Mouse (Mus musculus) embryo, embryonic 11.5 days (tissue): ENCODE results near the gene Stbd1.
A peak's percentile ranks its signal among the peaks of the same experiment; 100 is the strongest.

Experiments used
- DNase-seq: peaks from one replicate; pipeline ENCODE4 v3.0.0-alpha.2; 2012; ENCODE audit warnings: low read depth, low spot score

Gene Stbd1

DNA sequence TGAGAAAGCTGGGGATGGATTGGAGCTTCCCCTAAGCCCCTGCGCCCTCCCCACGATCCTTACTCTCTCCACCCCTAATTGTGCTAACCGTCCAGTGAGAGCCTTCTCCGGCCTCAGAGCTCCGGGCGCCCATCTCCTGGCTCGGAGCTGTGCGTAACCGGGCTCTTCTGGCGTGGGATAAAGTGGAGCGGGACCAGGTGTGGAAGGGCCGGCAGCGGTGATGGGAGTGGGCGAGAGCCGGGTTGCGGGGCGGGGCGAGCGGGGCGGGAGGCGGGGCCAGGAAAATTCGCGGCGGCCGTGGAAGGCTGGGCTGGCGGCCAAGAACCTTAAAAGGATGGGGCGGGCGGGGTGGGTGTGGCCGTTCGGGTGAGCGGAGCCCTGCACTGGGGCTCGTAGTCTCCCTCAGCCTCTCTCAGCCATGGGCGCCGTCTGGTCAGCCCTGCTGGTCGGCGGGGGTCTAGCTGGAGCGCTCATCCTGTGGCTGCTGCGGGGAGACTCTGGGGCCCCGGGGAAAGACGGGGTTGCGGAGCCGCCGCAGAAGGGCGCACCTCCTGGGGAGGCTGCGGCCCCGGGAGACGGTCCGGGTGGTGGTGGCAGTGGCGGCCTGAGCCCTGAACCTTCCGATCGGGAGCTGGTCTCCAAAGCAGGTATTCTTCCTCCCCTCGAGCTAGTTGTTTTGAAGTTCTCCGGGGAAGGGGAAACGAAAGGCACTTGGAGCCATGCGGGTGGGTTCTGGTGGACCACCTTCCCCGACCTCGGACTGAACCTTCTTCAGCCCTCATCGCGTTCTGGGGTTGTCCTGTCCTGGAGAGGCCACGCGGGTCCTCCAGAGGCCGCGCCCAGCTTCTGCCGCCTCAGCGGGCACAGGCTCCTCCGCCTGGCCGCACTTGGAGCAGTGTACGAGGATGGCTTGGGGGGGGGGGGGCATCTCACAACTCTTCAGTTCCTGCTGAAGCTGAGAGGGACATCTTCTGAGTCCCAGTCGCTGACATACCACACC is at the start of gene Stbd1:
Stbd1 (plus strand) TSS at position 351 of the 1,000 bp plus-strand sequence.
- DNase-seq: peak; percentile 66

DNA sequence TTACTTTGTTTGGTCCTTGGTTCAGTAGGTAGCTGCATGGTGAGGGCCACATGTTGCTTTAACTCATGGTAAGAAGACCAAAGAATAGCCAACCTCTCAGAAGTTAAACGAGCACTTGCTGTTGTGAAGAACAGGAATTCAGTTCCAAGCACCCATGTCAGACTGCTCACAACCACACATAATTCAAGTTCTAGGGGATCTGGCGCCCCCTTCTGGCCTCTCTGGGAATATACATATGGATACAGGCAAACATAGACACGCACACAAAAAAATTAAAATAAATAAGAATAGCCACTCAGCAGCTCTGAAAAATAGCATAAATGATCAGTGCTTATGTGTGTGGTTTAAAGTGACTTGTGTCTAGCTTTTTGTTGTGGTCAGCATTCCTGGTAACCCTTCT is 48.9 kb upstream of the Stbd1 start:
- DNase-seq: no peak

DNA sequence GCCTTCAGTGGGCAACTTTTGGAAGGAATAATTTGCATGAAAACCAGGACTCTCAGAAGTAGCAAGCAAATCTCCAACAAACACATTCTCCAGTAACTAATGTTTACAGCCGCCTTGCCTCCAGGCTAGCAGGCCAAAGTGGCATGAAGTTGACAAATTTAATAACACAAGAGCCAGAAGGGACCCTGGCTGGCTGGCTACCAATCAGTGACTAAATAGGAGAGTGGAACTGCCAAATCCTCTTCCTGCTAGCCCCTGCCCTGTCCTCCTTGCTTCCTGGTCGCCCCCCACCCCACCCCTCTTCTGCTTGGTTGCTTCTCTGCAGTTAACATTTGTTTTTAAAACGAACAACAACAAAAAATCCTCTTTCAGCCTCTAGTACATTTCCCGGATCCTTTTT is 48.4 kb upstream of the Stbd1 start:
- DNase-seq: no peak

DNA sequence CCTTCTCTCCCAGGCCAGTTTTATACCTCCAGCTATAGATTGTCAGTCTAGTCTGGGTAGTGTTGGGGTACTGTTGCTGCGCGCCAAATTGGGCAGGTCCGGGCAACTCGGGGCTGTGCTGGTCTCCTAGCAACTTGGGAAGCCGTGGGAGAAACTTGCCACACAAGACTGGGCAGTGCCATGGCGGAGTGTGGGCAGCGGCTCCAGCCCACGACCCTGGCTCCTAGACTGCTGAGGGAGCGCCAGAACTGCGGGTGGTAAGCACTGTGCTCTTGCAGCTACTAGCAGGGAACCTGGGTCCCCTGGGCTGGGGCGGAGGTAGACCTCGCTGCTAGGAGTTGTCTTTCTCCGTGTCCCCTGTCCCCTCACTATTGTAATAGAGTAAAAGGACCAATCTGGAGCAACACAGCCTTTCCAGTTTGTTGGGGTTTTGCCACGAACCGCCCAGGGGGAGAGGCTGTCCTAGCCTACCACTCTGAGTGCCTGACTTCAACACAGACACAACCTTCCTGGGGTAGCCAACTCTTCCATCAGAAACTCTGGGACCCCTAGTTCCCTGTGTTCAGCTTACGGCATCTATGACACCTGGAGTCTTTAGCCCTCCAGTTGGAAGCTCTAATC is 47.8 kb upstream of the Stbd1 start, which contains the start of gene Fam47e:
Fam47e (plus strand) TSS at position 179 of the 621 bp plus-strand sequence.
- no peak for DNase-seq

DNA sequence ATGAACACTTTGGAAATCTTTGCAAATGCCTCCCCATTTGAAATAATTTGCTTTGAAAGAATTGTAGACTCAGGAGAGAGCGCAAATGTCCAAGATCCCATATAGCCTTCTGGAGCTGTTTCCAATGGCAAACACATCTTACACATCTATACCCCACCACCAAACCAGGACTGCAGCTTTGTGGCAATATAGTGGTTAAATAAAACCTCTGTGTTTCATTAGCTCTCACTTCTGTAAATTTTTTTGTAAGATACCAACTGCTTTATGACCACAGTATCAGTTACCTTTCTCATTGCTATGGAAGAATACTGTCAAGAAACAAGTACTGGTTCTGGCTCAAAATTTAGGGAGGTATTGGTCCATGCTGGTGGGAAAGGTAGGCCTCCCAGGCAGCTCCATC is 46.9 kb upstream of the Stbd1 start:
- DNase-seq: no peak

DNA sequence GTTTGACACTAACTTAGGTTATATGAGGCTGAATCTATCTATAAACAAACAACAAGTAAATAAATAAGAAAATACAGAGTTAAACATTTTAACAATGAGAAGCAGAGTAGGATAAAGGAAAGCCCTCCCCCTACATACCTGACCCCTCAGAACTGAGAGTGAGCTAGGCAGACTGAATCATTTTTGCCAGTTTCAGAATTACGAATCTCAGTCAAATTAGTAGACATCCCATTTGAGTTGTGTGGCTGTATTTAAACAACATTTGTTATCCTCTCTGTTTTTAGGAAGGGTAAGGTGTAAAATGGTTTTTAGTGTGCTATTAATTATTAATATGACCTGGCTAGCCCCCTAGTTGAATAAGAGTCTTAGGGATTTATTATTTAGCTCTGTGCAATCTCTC is 45.3 kb upstream of the Stbd1 start:
- no peak for DNase-seq

DNA sequence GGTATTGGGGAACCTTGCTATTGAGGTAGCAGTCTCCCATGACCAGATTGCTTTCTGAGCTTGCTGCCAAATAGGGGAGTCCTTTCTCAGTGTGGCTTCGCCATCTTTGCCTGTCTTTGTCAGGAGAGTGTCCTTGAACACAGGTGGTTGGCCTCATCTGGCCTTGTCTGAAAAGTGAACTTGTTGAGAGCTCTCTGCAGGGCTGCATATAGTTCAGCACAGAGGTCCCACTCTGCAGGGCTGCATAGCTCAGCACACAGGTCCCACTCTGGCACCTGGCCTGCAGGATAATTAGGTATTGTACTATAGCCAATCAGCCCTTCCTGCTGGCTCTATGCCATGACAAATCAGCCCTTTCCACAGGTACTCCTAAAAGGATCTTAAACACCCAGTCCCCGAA is 42.6 kb upstream of the Stbd1 start:
- no peak for DNase-seq

DNA sequence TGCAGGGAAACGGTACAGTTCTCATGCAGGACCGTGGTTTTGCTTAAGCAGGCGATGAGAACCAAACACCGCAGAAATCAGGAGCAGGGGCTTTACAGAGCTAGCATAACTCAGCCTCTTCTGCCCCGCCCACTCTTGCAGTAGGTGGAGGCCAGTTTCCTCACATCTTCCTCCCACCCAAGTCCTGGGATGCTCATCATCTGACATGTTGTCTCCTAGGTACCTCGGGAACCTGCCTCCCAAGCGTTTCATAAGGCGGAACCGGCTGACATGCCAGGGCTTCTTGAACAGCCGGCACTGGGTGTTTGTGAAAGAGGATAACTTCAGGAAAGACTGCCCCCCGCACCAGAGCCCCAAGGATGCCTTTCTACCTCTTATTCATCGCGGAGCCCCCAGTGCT is 40.8 kb upstream of the Stbd1 start:
- DNase-seq: no peak

DNA sequence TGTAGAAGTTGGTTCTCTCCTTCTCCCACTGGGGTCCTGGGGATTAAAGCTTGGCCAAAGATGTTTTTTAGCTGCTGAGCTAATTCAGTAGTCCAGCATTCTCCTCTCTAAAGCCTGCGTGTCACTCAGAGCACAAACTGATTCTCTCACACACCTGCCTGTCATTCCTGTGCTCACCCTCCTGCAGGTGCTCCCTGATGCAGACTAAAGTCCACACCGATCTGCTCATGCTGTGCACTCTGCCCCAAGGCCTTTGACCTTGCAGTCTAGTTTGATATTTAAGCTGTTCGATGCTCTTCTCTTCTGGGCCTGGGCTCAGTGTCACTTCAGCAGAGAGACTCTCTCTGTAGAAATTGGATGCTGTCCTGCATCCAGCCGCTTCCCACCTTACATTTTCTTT is 31.6 kb upstream of the Stbd1 start:
- DNase-seq: no peak

DNA sequence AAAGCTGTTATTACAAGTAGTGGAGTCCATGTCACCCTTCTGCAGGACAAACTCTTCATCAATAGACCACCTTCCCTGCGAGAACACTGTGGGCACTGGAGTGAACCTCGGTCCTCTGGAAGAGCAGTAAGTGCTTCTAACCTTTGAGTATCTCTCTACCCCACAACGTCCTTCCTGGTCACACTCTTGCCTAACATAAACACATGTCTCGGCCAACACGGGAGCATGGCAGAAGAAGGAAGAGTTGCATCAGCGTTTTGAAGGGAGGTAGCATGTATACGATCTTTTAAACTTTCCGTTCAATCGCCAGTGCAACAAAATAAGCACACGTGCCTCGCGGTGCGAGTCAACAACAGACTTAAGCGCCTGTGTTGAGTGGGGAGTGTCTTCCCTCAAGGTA is 23.3 kb upstream of the Stbd1 start:
- no peak for DNase-seq

DNA sequence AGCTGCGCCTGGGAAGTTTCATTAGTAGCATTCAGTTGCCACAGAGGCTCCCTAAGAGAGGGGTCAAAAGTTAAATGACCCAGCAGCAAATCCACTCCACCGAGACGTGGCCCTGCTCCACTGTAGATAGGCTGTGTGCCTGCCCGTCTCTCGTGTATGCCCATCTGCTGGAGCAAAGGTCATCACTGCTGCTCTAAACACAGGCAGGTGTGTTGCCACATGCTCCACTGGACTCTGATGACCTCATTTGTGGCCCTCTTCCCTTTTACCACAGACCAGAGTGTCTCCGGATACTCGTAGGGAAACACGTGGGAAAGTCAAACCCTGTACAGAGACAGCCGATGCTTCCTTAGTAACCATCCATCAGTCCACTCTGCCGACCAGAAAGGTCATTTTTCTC is 16.9 kb upstream of the Stbd1 start:
- DNase-seq: no peak

DNA sequence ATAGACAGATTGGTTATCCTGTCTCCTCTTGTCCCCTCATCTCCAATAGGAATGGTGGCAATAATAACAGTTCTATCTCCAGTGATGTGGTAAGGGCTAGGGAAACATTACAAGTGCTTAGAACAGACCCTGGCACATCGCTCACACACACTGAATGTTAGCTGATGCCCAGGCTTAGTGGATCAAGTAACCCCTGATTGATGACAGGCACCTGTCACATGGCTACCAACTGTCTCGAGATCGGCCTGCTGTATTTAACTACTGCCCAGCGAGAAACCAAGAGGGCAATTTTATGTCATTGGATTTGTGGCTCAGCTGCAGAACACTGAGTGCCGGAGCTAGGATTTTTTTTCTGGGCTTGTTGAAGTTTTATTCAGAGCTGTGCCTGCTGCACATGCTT is 7.8 kb upstream of the Stbd1 start:
- no peak for DNase-seq

DNA sequence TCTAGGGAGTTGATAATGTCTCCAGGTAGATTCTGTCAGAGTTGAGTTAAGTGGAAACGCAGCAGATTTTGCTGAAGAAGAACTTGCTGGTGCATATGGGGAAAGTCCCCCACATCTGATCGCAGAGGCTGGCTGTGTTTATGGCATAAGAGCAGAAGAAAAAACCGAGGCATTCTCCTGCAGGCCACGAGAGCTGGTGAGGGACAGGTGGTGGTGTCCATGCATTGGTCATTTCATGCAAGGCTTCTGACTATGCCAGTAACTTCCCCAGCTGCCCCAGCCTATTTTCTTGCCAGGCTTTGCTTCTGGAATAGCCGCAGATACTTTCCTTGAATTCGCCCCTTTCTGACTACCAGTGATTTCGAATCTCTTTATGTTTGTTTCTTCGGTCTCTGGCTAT is 6.0 kb upstream of the Stbd1 start:
- no peak for DNase-seq

DNA sequence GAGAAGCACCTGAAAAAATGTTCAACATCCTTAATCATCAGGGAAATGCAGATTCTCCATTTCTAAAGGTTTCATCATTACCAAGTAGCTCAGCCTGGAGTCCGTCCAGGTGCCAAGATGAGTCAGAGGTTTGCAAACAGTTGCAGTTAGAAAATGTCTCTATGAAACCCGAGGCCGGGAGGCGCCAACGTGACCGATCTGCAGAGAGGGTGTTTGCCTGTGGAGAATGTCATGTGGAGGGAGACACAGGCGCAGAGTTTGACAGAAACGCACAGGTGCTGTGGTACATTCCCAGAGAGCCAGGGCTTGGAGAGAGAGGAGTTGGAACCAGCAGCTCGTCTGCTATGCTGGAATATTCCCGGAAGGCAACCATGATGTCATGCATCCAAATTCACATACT is 3.8 kb upstream of the Stbd1 start:
- DNase-seq: no peak

DNA sequence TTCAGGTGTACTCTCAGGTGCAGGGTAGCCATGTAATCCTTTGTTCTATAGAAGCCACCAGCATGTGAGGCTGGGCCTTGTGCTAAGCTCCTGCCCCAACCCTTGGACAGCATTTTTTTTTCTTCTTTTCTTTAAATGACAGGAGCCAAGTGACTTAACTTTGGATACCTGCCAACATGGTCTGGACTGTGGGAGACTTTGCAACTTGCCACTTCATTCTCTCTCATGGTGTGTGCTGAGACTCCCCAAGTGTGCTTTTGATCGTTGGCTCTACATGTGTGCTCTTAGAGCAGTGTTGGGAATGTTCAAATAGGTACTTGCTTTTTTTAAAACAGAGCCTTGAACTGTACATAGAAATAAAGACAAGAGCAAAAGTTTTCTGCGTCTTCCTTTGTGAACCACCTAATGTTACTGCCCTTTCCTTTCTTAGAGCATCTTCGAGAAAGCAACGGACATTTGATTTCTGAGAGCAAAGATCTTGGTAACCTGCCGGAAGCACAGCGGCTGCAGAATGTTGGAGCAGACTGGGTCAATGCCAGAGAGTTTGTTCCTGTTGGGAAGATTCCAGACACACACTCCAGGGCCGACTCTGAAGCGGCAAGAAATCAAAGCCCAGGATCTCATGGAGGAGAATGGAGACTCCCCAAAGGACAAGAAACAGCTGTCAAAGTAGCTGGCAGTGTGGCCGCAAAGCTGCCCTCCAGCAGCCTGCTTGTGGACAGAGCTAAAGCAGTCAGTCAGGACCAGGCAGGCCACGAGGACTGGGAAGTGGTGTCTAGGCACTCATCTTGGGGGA is 1.8 kb downstream of the Stbd1 start:
- DNase-seq: no peak

DNA sequence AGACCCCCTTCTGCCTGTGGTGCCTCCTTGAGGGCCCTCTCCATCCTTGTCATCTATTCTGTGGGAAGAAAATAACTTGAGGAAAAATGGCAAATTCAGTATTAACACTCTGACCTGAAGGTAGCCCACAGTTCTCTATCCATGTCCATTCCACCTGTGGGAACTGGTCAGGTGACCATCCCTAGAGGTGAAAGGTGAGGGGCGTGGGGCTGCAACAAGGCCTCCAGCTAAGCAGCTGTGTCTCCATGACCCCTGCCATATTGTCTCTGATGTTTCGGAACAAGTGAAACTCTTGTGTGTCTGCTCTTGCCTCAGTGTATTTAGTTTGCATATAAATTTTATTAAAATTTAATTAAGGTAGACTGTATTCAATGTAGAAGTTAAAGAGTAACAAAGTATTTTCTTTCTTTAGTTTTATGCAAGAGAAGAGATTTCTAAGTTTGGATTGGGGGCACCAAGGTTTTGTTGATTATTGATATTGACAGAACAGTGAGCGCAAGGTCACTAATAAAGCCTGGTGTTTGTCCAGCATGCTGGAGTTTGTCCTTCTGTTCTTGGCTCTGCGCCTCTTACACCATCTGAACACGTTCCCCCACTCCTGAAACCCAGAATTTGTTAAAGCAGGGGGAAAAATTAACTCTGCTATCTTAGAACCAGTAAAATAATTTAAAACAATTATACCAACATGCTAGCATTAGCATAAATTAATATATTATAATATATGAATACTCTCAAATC is 4.8 kb downstream of the Stbd1 start:
- no peak for DNase-seq

DNA sequence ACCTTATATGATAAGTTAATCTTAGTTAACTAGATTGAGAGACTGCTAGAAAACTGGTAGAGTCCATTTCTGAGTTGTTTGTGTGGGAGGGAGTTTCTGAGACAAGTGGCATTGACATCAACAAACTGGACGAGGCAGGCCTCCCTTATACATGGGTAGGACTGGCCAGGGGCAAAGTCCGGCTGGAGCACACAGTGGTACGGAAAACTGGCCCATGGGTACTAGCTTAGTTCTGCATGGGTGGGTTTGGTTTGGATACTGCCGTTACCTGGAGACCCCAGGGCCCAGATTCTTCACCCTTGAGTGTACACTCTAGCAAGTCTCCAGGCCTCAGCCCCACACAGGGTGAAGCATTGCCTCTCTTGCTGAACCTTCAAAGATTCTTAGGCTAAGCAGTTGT is 9.9 kb downstream of the Stbd1 start:
- no peak for DNase-seq

DNA sequence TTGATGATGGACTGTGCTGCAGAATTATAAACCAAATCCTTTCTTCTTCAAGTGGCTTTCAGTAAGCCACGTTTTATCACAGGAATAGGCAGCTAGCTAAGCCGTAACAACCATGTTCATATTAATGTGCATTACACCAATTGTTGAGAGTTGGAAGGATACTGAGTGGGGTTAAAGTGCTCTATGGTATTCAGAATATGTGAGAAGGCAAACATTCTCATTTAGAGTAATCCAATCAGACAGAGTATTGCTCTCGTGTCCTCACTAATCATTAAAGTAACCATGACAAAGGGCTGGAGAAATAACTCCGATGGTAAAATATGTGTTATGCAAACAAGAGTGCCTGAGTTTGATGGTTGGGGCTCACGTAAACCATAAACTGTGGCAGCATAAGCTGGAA is 19.0 kb downstream of the Stbd1 start:
- DNase-seq: no peak

DNA sequence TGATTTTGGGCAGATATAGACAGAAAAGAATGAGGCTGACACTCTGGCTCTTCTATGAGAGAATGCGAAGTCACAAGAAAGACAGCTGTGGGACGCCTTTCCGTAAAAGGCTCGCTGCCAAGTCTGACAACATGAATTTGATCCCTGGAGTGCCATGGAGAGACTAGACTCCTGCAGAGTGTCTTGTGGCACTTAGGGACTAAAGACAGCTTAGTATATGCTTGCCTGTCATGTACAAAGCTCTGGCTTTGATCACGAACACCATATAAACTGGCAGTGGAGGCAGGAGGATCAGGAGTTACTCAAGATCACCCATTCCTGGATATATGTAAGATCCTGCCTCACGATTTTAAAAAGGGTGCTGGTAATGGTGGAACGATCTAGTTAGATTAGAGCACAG is 25.1 kb downstream of the Stbd1 start:
- no peak for DNase-seq

DNA sequence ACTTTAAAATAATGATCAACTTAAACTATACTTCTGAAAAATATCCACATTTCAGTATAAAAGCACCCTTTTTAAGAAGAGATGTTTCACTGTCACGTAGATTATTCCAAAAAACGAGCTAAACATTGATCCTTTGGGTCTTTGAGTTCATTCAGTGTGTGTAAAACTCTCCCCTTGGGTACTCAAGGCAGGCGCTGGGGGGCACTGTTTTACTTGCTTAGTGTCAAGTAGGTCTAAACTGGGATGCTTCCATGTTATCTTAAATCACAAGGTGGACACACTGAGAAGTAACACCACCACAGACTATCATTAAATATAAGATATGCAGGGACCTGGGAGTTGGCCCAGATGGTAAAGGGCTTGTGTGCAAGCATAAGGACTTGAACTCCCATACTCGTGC is 30.7 kb downstream of the Stbd1 start:
- no peak for DNase-seq

DNA sequence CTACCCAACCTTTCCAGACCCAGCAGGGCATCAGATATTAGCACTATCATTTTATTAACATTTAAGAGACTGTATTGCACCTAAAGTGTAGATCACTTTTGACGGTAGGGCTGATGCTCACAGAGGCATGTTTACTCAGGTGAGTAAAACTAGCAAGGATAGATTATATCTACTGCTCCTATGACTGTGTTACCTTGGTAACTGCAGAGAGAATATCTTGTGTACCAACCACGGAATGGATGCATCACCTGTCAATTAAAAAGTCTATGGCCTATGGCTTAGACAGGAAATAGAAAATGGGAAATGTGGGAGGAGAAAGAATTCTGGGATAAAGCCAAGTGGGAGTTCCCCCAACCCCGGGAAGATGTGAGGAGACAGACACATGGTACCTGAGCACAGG is 32.1 kb downstream of the Stbd1 start:
- no peak for DNase-seq

DNA sequence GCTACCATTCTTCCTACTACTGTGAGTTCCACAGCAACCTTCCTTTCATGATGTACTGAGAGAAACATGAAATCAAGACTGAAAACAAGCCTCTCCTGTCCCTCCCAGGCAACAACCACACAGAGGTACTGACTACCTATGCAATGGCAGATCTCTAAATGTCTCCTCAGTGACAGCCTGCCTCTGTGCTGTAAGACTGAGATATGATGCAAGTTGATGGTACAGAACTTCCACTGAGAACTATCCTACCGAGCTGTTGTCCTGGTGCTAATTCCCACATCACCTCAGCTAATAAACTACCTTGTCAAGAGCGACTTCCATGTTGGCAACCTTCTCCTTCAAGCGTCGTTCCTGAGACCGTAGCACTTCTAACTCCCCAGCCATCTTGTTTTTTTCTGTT is 33.0 kb downstream of the Stbd1 start:
- no peak for DNase-seq
